Comparison of ENCODE assay signal across 21 mouse cellular contexts in the genomic region with DNA sequence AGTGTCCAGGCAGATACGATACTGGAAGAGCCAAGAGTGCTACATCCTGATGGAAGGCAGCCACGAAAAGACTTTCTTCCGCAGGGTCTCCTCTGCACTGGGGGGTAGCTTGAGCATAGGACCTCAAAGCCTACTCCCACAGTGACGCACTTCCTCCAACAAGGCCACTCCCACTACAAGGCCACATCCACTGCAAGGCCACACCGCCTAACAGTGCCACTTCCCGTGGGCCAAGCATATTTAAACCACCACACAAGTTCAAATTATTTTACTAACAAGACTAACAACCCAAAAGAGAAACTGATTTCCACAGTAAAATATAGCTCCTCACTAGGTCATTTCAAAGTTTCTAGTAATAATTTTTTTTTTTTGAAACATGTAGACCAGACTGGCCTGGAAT. TPM values are rescaled to one million over a fixed set of nuclear protein-coding genes. Genes with fewer than 3 reads are reported as not detected.
DNase-seq lines count a peak whose midpoint lies in the region; ATAC-seq and TF ChIP-seq lines count a peak whose summit lies in the region.
"Had no signal": no experiment of that assay in that cellular context is flagged by ENCODE, and none has a peak within 500 bp of the region (broad histone marks: within the 10 kb centered on the region; RNA-seq: fewer than 3 reads in every experiment).

No protein-coding gene starts in this region.

- intact Hi-C loops in gastrocnemius, adult 2 months (cut with DNase I) = no loop called here

- no peak overlapping the region for H3K4me3 ChIP-seq in gastrocnemius, adult 2 months
- no peak overlapping the region for H3K4me3 ChIP-seq in heart, embryonic 14.5 days (ENCODE audit: control insufficient read depth in 1 of 2, insufficient read depth in 1 of 2, low read depth in 1 of 2, low read length in 2 of 2)
- no peak overlapping the region for H3K4me3 ChIP-seq in heart, postnatal 0 days (ENCODE audit: low read depth, low read length)
- no peak overlapping the region for H3K4me3 ChIP-seq in hindbrain, postnatal 0 days (ENCODE audit: low read length)
- H3K4me3 ChIP-seq: embryonic facial prominence, embryonic 15.5 days; midbrain, embryonic 12.5 days; neural tube, embryonic 13.5 days had no signal

- no peak for DNase-seq in gastrocnemius, adult 2 months
- DNase-seq in gastrocnemius, adult 8-10 months (ENCODE audit: low spot score in 2 of 2) = no peak
- DNase-seq in heart, postnatal 4 days = no peak
- DNase-seq in A20 (ENCODE audit: low read depth, low spot score) = peak; percentile 15
- DNase-seq in heart, postnatal 0 days (ENCODE audit: low spot score) = no peak
- no peak for DNase-seq in hindbrain, postnatal 0 days (ENCODE audit: low spot score)
- DNase-seq: cerebellum, adult 18-20 months; cerebellum, postnatal 36 days; kidney, adult 18-20 months; kidney, postnatal 14 days; liver; right cerebral cortex, adult 18-20 months had no signal

- no peak overlapping the region for H3K9ac ChIP-seq in heart, embryonic 14.5 days (ENCODE audit: low read length)
- no peak overlapping the region for H3K9ac ChIP-seq in heart, postnatal 0 days (replicated peaks; ENCODE audit: low read depth, low read length)
- no peak overlapping the region for H3K9ac ChIP-seq in hindbrain, postnatal 0 days (replicated peaks; ENCODE audit: low read length)
- H3K9ac ChIP-seq: embryonic facial prominence, embryonic 15.5 days; midbrain, embryonic 12.5 days; neural tube, embryonic 13.5 days had no signal

- 94% methylated on average over 6 of the region's 6 CpGs for WGBS in heart, embryonic 14.5 days
- WGBS in heart, postnatal 0 days = 93% methylated on average over 6 of the region's 6 CpGs
- WGBS in hindbrain, postnatal 0 days = 97% methylated on average over 6 of the region's 6 CpGs

- no peaks in the 10 kb centered on the region for H3K27me3 ChIP-seq in heart, embryonic 14.5 days (ENCODE audit: control insufficient read depth, insufficient read depth, low read length)
- no peaks in the 10 kb centered on the region for H3K27me3 ChIP-seq in heart, postnatal 0 days (ENCODE audit: control insufficient read depth, insufficient read depth, low read length)
- no peaks in the 10 kb centered on the region for H3K27me3 ChIP-seq in hindbrain, postnatal 0 days (ENCODE audit: insufficient read depth, low read length)
- H3K27me3 ChIP-seq: embryonic facial prominence, embryonic 15.5 days; midbrain, embryonic 12.5 days; neural tube, embryonic 13.5 days had no signal

- no peak overlapping the region for H3K4me2 ChIP-seq in heart, embryonic 14.5 days (ENCODE audit: low read length)
- H3K4me2 ChIP-seq in heart, postnatal 0 days (ENCODE audit: low read depth, low read length) = no peak overlapping the region
- H3K4me2 ChIP-seq in hindbrain, postnatal 0 days (ENCODE audit: low read depth, low read length) = no peak overlapping the region
- H3K4me2 ChIP-seq: embryonic facial prominence, embryonic 15.5 days; midbrain, embryonic 12.5 days; neural tube, embryonic 13.5 days had no signal

- no peaks in the 10 kb centered on the region for H3K36me3 ChIP-seq in heart, embryonic 14.5 days (ENCODE audit: control insufficient read depth, insufficient read depth, low read length)
- no peaks in the 10 kb centered on the region for H3K36me3 ChIP-seq in heart, postnatal 0 days (replicated peaks; ENCODE audit: control insufficient read depth, insufficient read depth, low read length)
- no peaks in the 10 kb centered on the region for H3K36me3 ChIP-seq in hindbrain, postnatal 0 days (ENCODE audit: insufficient read depth, low read length)
- H3K36me3 ChIP-seq: embryonic facial prominence, embryonic 15.5 days; midbrain, embryonic 12.5 days; neural tube, embryonic 13.5 days had no signal

- H3K27ac ChIP-seq in gastrocnemius, adult 2 months = peak overlapping the region; percentile 77
- peak overlapping the region; percentile 68 to 81 for H3K27ac ChIP-seq in heart, embryonic 14.5 days (replicated peaks in 1 of 2; ENCODE audit: control insufficient read depth in 1 of 2, insufficient read depth in 1 of 2, low read depth in 2 of 2, low read length in 2 of 2)
- H3K27ac ChIP-seq in heart, postnatal 0 days (ENCODE audit: low read depth) = peak overlapping the region; percentile 80
- no peak overlapping the region for H3K27ac ChIP-seq in hindbrain, postnatal 0 days
- H3K27ac ChIP-seq: embryonic facial prominence, embryonic 15.5 days; midbrain, embryonic 12.5 days; neural tube, embryonic 13.5 days had no signal

- ATAC-seq in heart, embryonic 14.5 days (ENCODE audit: insufficient number of reproducible peaks, insufficient read depth, low FRiP score, low read depth) = no peak
- ATAC-seq in heart, postnatal 0 days (ENCODE audit: insufficient read depth, low read depth) = no peak
- no peak for ATAC-seq in frontal cortex, adult (ENCODE audit: low TSS enrichment)
- no peak for ATAC-seq in hindbrain, postnatal 0 days
- ATAC-seq: forebrain, embryonic 16.5 days; hindbrain, embryonic 16.5 days; lung, postnatal 0 days had no signal

- TF ChIP-seq CTCF in gastrocnemius, adult 2 months (IDR thresholded peaks at IDR 0.05) = no peak
- TF ChIP-seq CTCF in heart, postnatal 0 days (IDR thresholded peaks at IDR 0.05; ENCODE audit: low read depth) = no peak
- TF ChIP-seq CTCF in hindbrain, postnatal 0 days (IDR thresholded peaks at IDR 0.05; ENCODE audit: low read depth) = no peak

- H3K9me3 ChIP-seq in heart, embryonic 14.5 days (ENCODE audit: control insufficient read depth, low read length) = no peaks in the 10 kb centered on the region
- H3K9me3 ChIP-seq in heart, postnatal 0 days (replicated peaks; ENCODE audit: control insufficient read depth, low read length) = no peaks in the 10 kb centered on the region
- H3K9me3 ChIP-seq in hindbrain, postnatal 0 days (ENCODE audit: low read length) = no peaks in the 10 kb centered on the region
- H3K9me3 ChIP-seq: embryonic facial prominence, embryonic 15.5 days; midbrain, embryonic 12.5 days; neural tube, embryonic 13.5 days had no signal

- no peak for TF ChIP-seq EP300 in heart, postnatal 0 days (IDR thresholded peaks at IDR 0.05; ENCODE audit: low read depth)

- H3K4me1 ChIP-seq in heart, embryonic 14.5 days (ENCODE audit: control insufficient read depth in 2 of 2, insufficient read depth in 2 of 2, low read length in 2 of 2) = peaks cover 16 to 24% of the 10 kb centered on the region in 2 experiments
- peaks cover 16% of the 10 kb centered on the region; the same call in 1 of the 2 replicates for H3K4me1 ChIP-seq in heart, postnatal 0 days (ENCODE audit: control insufficient read depth, insufficient read depth)
- no peaks in the 10 kb centered on the region for H3K4me1 ChIP-seq in hindbrain, postnatal 0 days (ENCODE audit: insufficient read depth, low read length)
- H3K4me1 ChIP-seq: embryonic facial prominence, embryonic 15.5 days; midbrain, embryonic 12.5 days had no signal

RNA-seq across cellular contexts. Expression of gene Fbxl14, which starts 28.8 kb away (rescaled TPM):
- total RNA-seq in gastrocnemius, adult 2 months (2021) = 10 to 100 TPM; 10.3 to 10.4 TPM
- 10 to 100 TPM; 10.2 to 13.8 (median 11.8) TPM for total RNA-seq in gastrocnemius, adult 8-10 months (2022)
- polyA plus RNA-seq in heart, embryonic 14.5 days (2014; fragmentation: Nextera tagmentation; extraction: Ambion mirVana) = 3.0 and 4.4 TPM in 2 replicates
- total RNA-seq in heart, postnatal 4 days (2021) = 10 to 100 TPM; 22.6 to 23.1 TPM
- 40.1 and 43.3 TPM in 2 replicates for total RNA-seq in heart, postnatal 0 days (2014; rRNA removed; ENCODE audit: low replicate concordance)
- polyA plus RNA-seq in heart, postnatal 0 days (2015; fragmentation: Nextera tagmentation; extraction: Ambion mirVana) = 2.2 TPM in 2 replicates
- total RNA-seq in hindbrain, postnatal 0 days (2014; rRNA removed) = 51.6 and 57.3 TPM in 2 replicates
- 2.0 and 2.7 TPM in 2 replicates for polyA plus RNA-seq in hindbrain, postnatal 0 days (2015; fragmentation: Nextera tagmentation; extraction: Ambion mirVana)

RNA-seq across cellular contexts. Expression of gene Wnt5b, which starts 35.9 kb away (rescaled TPM):
- total RNA-seq in gastrocnemius, adult 2 months (2021) = 1 to 10 TPM in 1 of 2 experiments, under 1 TPM in 1; 0.64 to 2.3 TPM
- total RNA-seq in gastrocnemius, adult 8-10 months (2022) = 1 to 10 TPM; 1.3 to 1.9 (median 1.7) TPM
- 7.6 and 8.6 TPM in 2 replicates for polyA plus RNA-seq in heart, embryonic 14.5 days (2014; fragmentation: Nextera tagmentation; extraction: Ambion mirVana)
- total RNA-seq in heart, postnatal 4 days (2021) = 1 to 10 TPM; 6.3 to 6.8 TPM
- 5.3 and 5.5 TPM in 2 replicates for total RNA-seq in heart, postnatal 0 days (2014; rRNA removed; ENCODE audit: low replicate concordance)
- polyA plus RNA-seq in heart, postnatal 0 days (2015; fragmentation: Nextera tagmentation; extraction: Ambion mirVana) = 4.2 and 4.3 TPM in 2 replicates
- 4.7 and 6.8 TPM in 2 replicates for total RNA-seq in hindbrain, postnatal 0 days (2014; rRNA removed)
- polyA plus RNA-seq in hindbrain, postnatal 0 days (2015; fragmentation: Nextera tagmentation; extraction: Ambion mirVana) = 3.6 and 3.7 TPM in 2 replicates
- total RNA-seq: megakaryocyte progenitor cell, adult 5-6 weeks had no signal
